10 mouse cellular contexts compared by ENCODE assay signal in the genomic region with DNA sequence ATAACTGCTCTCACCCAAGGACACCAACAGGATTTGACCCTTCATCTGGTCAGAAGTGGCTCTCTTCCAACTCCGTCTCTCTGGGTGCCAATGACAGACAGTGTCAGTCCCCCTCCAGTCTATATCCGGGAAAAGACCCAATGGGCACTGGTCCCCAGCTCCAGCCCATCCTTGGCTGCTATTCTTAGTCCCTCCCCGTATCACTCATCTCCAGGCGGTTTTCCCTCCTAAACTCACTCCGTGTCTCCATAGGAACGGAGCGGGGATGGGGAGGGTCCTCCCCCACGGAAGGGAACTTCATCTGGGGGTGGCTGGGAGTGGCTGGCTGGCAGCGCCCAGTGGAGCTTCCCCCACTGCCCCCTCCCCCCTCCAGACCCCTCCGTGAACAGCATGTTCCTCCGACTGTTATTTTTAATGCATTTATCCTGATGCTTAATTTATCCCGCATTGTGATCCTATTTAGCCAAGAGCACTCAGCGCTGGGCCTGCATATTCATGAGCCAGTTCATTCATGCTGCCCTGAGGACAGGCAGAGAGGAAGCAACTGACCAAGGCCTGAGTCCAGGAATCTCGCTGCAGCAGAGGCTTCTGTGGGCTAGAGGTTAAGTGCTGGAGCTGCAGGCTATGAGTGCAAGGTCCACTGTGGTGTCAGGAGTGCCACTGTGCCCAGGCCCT. TPM values are rescaled to one million over a fixed set of nuclear protein-coding genes. Genes with fewer than 3 reads are reported as not detected.
DNase-seq lines count a peak whose midpoint lies in the region; ATAC-seq and TF ChIP-seq lines count a peak whose summit lies in the region.
"Had no signal": no experiment of that assay in that cellular context is flagged by ENCODE, and none has a peak within 500 bp of the region (broad histone marks: within the 10 kb centered on the region; RNA-seq: fewer than 3 reads in every experiment).

No protein-coding gene starts in this region.

- no peaks in the 10 kb centered on the region for H3K9me3 ChIP-seq in midbrain, postnatal 0 days (ENCODE audit: low read length)
- H3K9me3 ChIP-seq: embryonic facial prominence, embryonic 13.5 days; G1E had no signal

- peak; percentile 65 for ATAC-seq in midbrain, postnatal 0 days (ENCODE audit: low FRiP score)

- H3K36me3 ChIP-seq in midbrain, postnatal 0 days (ENCODE audit: insufficient read depth, low read length): no peaks in the 10 kb centered on the region
- H3K36me3 ChIP-seq: embryonic facial prominence, embryonic 13.5 days; G1E had no signal

- no peak overlapping the region for H3K27ac ChIP-seq in midbrain, postnatal 0 days (ENCODE audit: low read depth, low read length)
- H3K27ac ChIP-seq: embryonic facial prominence, embryonic 13.5 days had no signal

- H3K4me3 ChIP-seq in midbrain, postnatal 0 days (ENCODE audit: low read depth, low read length): no peak overlapping the region
- H3K4me3 ChIP-seq: embryonic facial prominence, embryonic 13.5 days had no signal

- no peak overlapping the region; the same call in 1 of the 2 replicates for H3K9ac ChIP-seq in midbrain, postnatal 0 days (replicated peaks; ENCODE audit: low read length, poor library complexity, severe bottlenecking)
- H3K9ac ChIP-seq: embryonic facial prominence, embryonic 13.5 days had no signal

- H3K27me3 ChIP-seq in midbrain, postnatal 0 days (ENCODE audit: insufficient read depth, low read length): no peaks in the 10 kb centered on the region

- H3K4me2 ChIP-seq in midbrain, postnatal 0 days (ENCODE audit: low read depth, low read length, poor library complexity, severe bottlenecking): peak overlapping the region; percentile 25
- H3K4me2 ChIP-seq: embryonic facial prominence, embryonic 13.5 days had no signal

- peaks cover 11% of the 10 kb centered on the region for H3K4me1 ChIP-seq in midbrain, postnatal 0 days (ENCODE audit: insufficient read depth, low read length)

- WGBS in midbrain, postnatal 0 days: 16% methylated on average over 14 of the region's 14 CpGs

- peak; percentile 32 for DNase-seq in layer of hippocampus, adult 11-12 months (ENCODE audit: low spot score)
- DNase-seq in layer of hippocampus, adult 9-10 months (ENCODE audit: low spot score): no peak
- peak; percentile 35 to 73 for DNase-seq in frontal cortex, adult 2 months (ENCODE audit: extremely low spot score in 1 of 2, low spot score in 1 of 2)
- peak; percentile 29 for DNase-seq in kidney, postnatal 10 days
- peak; percentile 72 for DNase-seq in midbrain, postnatal 0 days (ENCODE audit: low spot score)
- DNase-seq in urinary bladder, adult 2 months (ENCODE audit: low spot score): no peak
- DNase-seq in gastrocnemius, adult 8-10 months (ENCODE audit: low spot score in 2 of 2): no peak
- no peak for DNase-seq in urinary bladder, postnatal 10 days (ENCODE audit: low spot score)

- no peak for TF ChIP-seq CTCF in midbrain, postnatal 0 days (IDR thresholded peaks at IDR 0.05)

RNA-seq across cellular contexts. Expression of a gene that starts 28.6 kb away (rescaled TPM):
- 234 and 261 TPM in 2 replicates for polyA plus RNA-seq in frontal cortex, adult 2 months (2012; rRNA removed)
- 188 and 246 TPM in 2 replicates for total RNA-seq in midbrain, postnatal 0 days (2014; rRNA removed)
- polyA plus RNA-seq in midbrain, postnatal 0 days (2015; fragmentation: Nextera tagmentation; extraction: Ambion mirVana): 224 and 240 TPM in 2 replicates
- polyA plus RNA-seq in urinary bladder, adult 2 months (2012; rRNA removed): 67.0 and 95.5 TPM in 2 replicates
- 10 to 100 TPM; 39.2 to 51.0 (median 49.6) TPM for total RNA-seq in gastrocnemius, adult 8-10 months (2022)

RNA-seq across cellular contexts. Expression of a gene that starts 37.5 kb away (rescaled TPM):
- 31.9 and 33.2 TPM in 2 replicates for polyA plus RNA-seq in frontal cortex, adult 2 months (2012; rRNA removed)
- 49.1 and 53.5 TPM in 2 replicates for total RNA-seq in midbrain, postnatal 0 days (2014; rRNA removed)
- polyA plus RNA-seq in midbrain, postnatal 0 days (2015; fragmentation: Nextera tagmentation; extraction: Ambion mirVana): 42.0 and 44.5 TPM in 2 replicates
- 18.6 and 20.4 TPM in 2 replicates for polyA plus RNA-seq in urinary bladder, adult 2 months (2012; rRNA removed)
- total RNA-seq in gastrocnemius, adult 8-10 months (2022): 10 to 100 TPM; 19.6 to 25.5 (median 22.0) TPM

Comparison
In these comparisons a context has a peak if more than half of its experiments do, and no peak if none do; other contexts are left out.
1. DNase-seq: peak in layer of hippocampus, adult 11-12 months (single experiment), frontal cortex, adult 2 months (2 of 2), kidney, postnatal 10 days (single experiment) and midbrain, postnatal 0 days (single experiment); none in layer of hippocampus, adult 9-10 months (single experiment), urinary bladder, adult 2 months (single experiment), gastrocnemius, adult 8-10 months (0 of 2) and urinary bladder, postnatal 10 days (single experiment).